Mouse (Mus musculus): ENCODE measurements at regions not wholly inside any gene's neighbourhood (a gene's known extent, or its start where the extent isn't known, plus 50 kb on each side); places are given as distances from the start of the nearest gene placed in this dataset.

DNA sequence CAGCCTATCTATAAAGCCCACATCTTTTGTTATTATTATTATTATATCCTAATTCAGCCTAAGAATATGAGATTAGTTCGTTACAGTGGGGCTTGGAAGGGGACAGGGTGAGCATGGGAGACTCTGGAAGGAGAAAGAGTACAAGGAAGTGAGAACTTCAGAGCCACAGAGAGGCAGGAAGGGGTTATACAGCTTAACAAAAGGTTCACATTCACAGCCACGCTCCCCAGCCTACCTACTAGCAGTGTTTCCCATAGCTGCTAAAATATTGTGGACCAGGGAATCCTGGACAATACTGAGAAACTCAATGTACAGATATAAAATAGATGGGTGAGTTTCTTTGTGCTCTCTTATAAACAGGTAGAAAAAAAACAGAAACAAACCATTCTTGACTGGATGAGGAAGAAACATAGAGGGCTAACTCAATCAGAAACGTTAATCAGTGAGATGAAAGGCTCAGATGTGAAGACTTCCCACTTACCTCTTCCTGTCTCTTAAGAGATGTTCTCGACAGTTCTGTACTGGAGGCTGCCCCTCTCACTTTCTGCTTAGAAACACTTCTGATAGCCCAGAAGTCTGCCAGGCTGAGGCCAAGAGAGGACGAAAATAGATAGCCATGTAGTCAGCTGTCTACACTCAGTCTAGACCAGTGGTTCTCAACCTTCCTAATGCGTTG lies 61.7 kb upstream of the Kcna3 start:
- no peak for ATAC-seq (ENCODE audit: extremely low read depth, insufficient number of reproducible peaks, low FRiP score, poor library complexity, severe bottlenecking)
- TF ChIP-seq GATA2 (IDR thresholded peaks at IDR 0.05; ENCODE audit: borderline replicate concordance, low read depth, low read length) = no peak
- TF ChIP-seq CTCF (IDR thresholded peaks at IDR 0.05; ENCODE audit: low read depth, low read length) = no peak
- TF ChIP-seq GATA1 (IDR thresholded peaks at IDR 0.05; ENCODE audit: borderline replicate concordance, low read length) = no peak
- no peak for TF ChIP-seq TAL1 (conservative IDR thresholded peaks at IDR 0.05; ENCODE audit: low read depth, low read length)
- TF ChIP-seq POLR2AphosphoS5 (IDR thresholded peaks at IDR 0.05; ENCODE audit: insufficient replicate concordance, low read depth, low read length) = no peak
- DNase-seq (ENCODE audit: low spot score) = no peak

DNA sequence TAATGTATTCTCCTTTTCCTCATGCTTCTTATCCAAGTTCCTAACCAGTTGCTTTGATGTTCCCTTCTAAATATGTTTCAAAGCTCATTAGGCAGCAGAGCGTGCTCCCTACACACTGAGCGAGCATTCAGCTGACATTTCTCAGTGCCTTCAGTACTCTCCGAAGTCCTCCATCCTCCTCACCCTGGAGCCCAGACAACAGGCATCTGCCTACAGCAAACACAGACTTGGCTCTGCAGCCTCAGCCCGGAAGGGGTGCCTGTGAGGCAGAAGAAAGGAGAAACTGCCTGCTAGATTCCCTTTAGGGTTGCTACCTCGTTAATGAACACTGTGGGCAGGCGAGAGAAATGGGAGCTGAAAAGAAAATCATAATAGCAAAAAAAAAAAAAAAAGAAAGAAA lies 57.2 kb upstream of the Kcna3 start:
- no peak for DNase-seq (ENCODE audit: low spot score)
- Histone ChIP-seq H3K4me1 (ENCODE audit: insufficient read depth, low read depth, low read length) (no peaks in the 10 kb centered on the region), H3K36me3 (replicated peaks) (no peaks in the 10 kb centered on the region), H3K27me3 (ENCODE audit: insufficient read depth, low read length) (no peaks in the 10 kb centered on the region), H3K9me3 (replicated peaks) (no peaks in the 10 kb centered on the region), H3K4me3 (ENCODE audit: low read depth, low read length) (no peak overlapping the region)
- TF ChIP-seq TAL1 (conservative IDR thresholded peaks at IDR 0.05; ENCODE audit: low read depth, low read length) = no peak
- no peak for TF ChIP-seq GATA1 (IDR thresholded peaks at IDR 0.05; ENCODE audit: borderline replicate concordance, low read length)
- no peak for TF ChIP-seq CTCF (IDR thresholded peaks at IDR 0.05; ENCODE audit: low read depth, low read length)
- no peak for TF ChIP-seq GATA2 (IDR thresholded peaks at IDR 0.05; ENCODE audit: borderline replicate concordance, low read depth, low read length)
- no peak for TF ChIP-seq POLR2AphosphoS5 (IDR thresholded peaks at IDR 0.05; ENCODE audit: insufficient replicate concordance, low read depth, low read length)
- no peak for ATAC-seq (ENCODE audit: extremely low read depth, insufficient number of reproducible peaks, low FRiP score, poor library complexity, severe bottlenecking)

More for the DNA sequence above, 61.7 kb upstream of the Kcna3 start:
- Histone ChIP-seq H3K4me3 (ENCODE audit: low read depth, low read length) (no peak overlapping the region), H3K36me3 (replicated peaks) (no peaks in the 10 kb centered on the region), H3K27me3 (ENCODE audit: insufficient read depth, low read length) (no peaks in the 10 kb centered on the region; the same call in 1 of the 2 replicates), H3K9me3 (replicated peaks) (no peaks in the 10 kb centered on the region), H3K4me1 (ENCODE audit: insufficient read depth, low read depth, low read length) (no peaks in the 10 kb centered on the region)

DNA sequence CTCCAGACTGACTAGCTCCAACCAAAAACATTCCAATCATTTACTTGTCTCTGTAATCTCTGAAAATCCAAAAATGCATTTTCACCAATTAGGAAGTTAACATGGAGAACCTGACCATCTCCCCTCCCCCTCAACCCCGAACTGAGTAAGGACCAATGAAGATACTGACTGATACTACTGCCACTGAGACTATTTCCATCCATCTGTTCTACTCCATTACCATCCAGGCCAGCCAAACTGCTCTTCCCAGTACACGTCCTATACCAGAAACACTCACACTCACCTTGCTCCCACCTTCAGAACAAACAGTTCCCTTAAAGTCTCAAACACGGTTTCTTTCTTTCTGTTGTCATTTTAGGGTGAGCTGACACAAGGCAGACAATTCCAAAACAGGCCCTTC lies 55.1 kb upstream of the Kcna3 start:
- no peaks in the 10 kb centered on the region for H3K9me3 ChIP-seq (replicated peaks)
- H3K27me3 ChIP-seq (ENCODE audit: insufficient read depth, low read length) = no peaks in the 10 kb centered on the region
- H3K4me3 ChIP-seq (ENCODE audit: low read depth, low read length) = no peak overlapping the region
- H3K36me3 ChIP-seq (replicated peaks) = no peaks in the 10 kb centered on the region
- H3K4me1 ChIP-seq (ENCODE audit: insufficient read depth, low read depth, low read length) = no peaks in the 10 kb centered on the region
- no peak for ATAC-seq (ENCODE audit: extremely low read depth, insufficient number of reproducible peaks, low FRiP score, poor library complexity, severe bottlenecking)
- DNase-seq (ENCODE audit: low spot score) = no peak
- TF ChIP-seq GATA1 (IDR thresholded peaks at IDR 0.05; ENCODE audit: borderline replicate concordance, low read length) (no peak), POLR2AphosphoS5 (IDR thresholded peaks at IDR 0.05; ENCODE audit: insufficient replicate concordance, low read depth, low read length) (no peak), CTCF (IDR thresholded peaks at IDR 0.05; ENCODE audit: low read depth, low read length) (no peak), GATA2 (IDR thresholded peaks at IDR 0.05; ENCODE audit: borderline replicate concordance, low read depth, low read length) (no peak), TAL1 (conservative IDR thresholded peaks at IDR 0.05; ENCODE audit: low read depth, low read length) (no peak)

DNA sequence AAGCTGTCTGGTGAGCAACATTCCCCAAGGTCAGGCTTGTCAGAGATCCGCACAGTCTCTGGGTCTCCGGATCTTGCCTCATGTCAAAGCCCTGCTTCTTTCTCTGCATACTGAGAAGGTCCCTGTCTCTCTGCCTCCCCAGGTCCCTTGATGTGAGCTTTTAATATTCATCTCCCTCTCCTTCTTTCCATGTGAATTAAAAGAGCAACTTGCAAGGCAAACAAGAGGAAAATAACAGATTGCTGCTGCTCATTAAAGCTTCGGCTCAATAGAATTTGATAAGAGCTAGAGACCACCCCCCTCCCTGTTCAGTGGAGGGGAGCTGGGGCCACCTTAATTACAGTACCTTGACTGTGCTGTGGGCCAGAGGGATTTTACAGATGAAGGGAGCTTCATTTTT lies 54.6 kb upstream of the Kcna3 start:
- Histone ChIP-seq H3K9me3 (replicated peaks) (no peaks in the 10 kb centered on the region), H3K4me3 (ENCODE audit: low read depth, low read length) (no peak overlapping the region), H3K27me3 (ENCODE audit: insufficient read depth, low read length) (no peaks in the 10 kb centered on the region), H3K4me1 (ENCODE audit: insufficient read depth, low read depth, low read length) (no peaks in the 10 kb centered on the region), H3K36me3 (replicated peaks) (no peaks in the 10 kb centered on the region)
- TF ChIP-seq CTCF (IDR thresholded peaks at IDR 0.05; ENCODE audit: low read depth, low read length) (no peak), POLR2AphosphoS5 (IDR thresholded peaks at IDR 0.05; ENCODE audit: insufficient replicate concordance, low read depth, low read length) (no peak), TAL1 (conservative IDR thresholded peaks at IDR 0.05; ENCODE audit: low read depth, low read length) (no peak), GATA1 (IDR thresholded peaks at IDR 0.05; ENCODE audit: borderline replicate concordance, low read length) (no peak), GATA2 (IDR thresholded peaks at IDR 0.05; ENCODE audit: borderline replicate concordance, low read depth, low read length) (no peak)
- DNase-seq (ENCODE audit: low spot score) = no peak
- no peak for ATAC-seq (ENCODE audit: extremely low read depth, insufficient number of reproducible peaks, low FRiP score, poor library complexity, severe bottlenecking)

DNA sequence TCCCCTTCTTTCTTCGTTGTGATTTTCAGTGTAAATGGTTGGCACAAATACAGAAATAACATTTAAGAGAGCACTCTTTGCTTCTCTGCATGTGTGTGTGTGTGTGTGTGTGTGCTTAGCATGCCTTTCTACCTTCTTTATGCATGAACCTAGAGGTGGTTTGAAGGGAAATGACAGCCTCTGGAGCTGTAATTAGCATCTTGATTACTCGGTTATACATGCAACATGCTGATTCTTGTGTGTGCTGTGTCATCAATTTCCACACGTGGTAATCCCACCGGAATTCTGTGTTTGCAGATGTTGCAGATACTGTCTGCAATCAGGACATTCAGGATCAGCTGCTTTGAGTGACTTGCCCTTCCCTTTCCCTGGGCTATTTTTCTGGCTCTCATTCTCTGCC lies 51.7 kb upstream of the Kcna3 start:
- TF ChIP-seq TAL1 (conservative IDR thresholded peaks at IDR 0.05; ENCODE audit: low read depth, low read length) = no peak
- no peak for TF ChIP-seq POLR2AphosphoS5 (IDR thresholded peaks at IDR 0.05; ENCODE audit: insufficient replicate concordance, low read depth, low read length)

More for the DNA sequence above, 51.7 kb upstream of the Kcna3 start:
- no peaks in the 10 kb centered on the region for H3K27me3 ChIP-seq (ENCODE audit: insufficient read depth, low read length)
- no peaks in the 10 kb centered on the region for H3K9me3 ChIP-seq (replicated peaks)
- ATAC-seq (ENCODE audit: extremely low read depth, insufficient number of reproducible peaks, low FRiP score, poor library complexity, severe bottlenecking) = no peak
- H3K4me1 ChIP-seq (ENCODE audit: insufficient read depth, low read depth, low read length) = no peaks in the 10 kb centered on the region
- no peak for DNase-seq (ENCODE audit: low spot score)
- H3K36me3 ChIP-seq (replicated peaks) = no peaks in the 10 kb centered on the region
- no peak overlapping the region for H3K4me3 ChIP-seq (ENCODE audit: low read depth, low read length)

Data from G1E (cell line).